Mouse (Mus musculus): ENCODE results near the gene Cdt1. TPM values are rescaled to one million over a fixed set of nuclear protein-coding genes. Genes with fewer than 3 reads are reported as not detected.

Gene Cdt1
- polyA plus RNA-seq (2015; fragmentation: Nextera tagmentation; extraction: Ambion mirVana), result 34.9 and 37.0 TPM in 2 replicates

- peak; percentile 96 for ATAC-seq (ENCODE audit: insufficient read depth, low FRiP score, low read depth)
- Histone ChIP-seq H3K4me3 (replicated peaks) (peak within 1 kb of the TSS; percentile 95), H3K27me3 (replicated peaks) (no peaks in the 10 kb centered on the region), H3K9me3 (no peaks in the 10 kb centered on the region), H3K9ac (peak within 1 kb of the TSS; percentile 91), H3K4me1 (peaks cover 22% of the 10 kb centered on the region), H3K36me3 (peaks cover 33% of the 10 kb centered on the region), H3K27ac (peak within 1 kb of the TSS; percentile 96), H3K4me2 (peak within 1 kb of the TSS; percentile 84)
- WGBS, result under 1% methylated on average over 62 of the region's 62 CpGs
Observed at GRCm38 (mm10) chr8:122567361-122568108, at the start of gene Cdt1. Gene Cdt1 (plus strand): TSS chr8:122568015.

DNA sequence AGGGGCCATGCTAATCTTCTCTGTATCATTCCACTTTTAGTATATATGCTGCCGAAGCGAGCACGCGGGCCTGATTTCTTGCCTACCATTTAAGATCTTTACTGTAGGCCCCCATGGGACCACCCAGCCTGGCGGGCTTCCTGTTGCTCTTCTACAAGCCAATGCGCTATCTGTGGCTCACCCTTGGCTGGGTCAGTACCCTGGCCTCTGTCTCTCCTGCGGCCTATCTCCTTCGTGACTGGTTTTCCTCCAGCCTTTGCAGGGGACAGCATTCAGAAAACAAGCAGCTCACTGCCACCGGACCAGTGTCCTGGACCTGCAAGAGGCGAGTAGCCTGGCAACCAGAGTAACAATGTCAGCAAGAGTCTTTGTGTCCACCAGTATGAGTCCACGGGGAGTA is 47.2 kb upstream of the Cdt1 start:
- H3K27ac ChIP-seq, result peak overlapping the region; percentile 28; the same call in 1 of the 2 replicates

DNA sequence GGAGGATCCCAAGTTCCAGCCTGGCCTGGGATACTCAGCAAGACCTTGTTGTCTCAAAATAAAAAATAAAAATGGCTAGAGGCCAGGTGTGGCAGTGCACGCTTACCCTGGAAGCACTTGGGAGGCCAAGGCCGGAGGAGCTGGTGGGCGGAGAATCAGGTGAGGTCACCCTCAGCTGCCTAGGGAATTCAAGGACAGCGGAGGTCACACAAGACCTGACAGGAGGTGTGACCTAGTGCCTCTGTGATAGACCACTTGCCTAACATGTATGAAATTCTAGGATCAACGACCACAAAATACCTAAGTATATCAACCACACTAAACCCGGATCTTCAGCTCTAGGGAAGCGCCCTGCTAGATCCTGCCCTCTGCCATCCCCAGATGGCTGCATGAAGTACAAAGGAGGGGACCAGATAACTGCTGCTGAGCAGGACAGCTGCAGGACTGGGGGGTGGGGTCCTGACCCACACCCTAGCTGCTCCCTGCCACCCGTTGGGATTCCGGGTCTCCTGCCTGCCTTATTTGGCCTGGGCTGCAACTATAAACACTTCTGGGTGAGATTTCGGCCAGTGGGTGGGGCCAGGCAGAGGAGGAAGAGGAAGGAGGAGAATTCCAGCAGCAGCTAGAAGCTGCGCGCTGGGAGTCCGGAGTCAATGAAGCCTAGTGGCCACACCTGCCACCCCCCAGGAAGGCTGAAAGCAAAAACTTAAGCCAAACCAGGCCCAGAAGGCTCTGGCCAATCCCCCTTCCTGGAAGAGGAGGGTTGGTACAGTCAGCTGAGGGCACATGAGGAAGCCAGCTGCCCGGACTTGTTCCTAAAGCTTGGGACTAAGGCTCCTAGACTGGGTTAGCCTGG is 44.8 kb upstream of the Cdt1 start:
- peak; percentile 24; the same call in 1 of the 2 replicates for ATAC-seq (ENCODE audit: insufficient read depth, low FRiP score, low read depth)
- Histone ChIP-seq H3K27ac (peak overlapping the region; percentile 84), H3K9ac (peak overlapping the region; percentile 0; the same call in 1 of the 2 replicates), H3K27me3 (replicated peaks) (no peaks in the 10 kb centered on the region), H3K4me1 (peaks cover 58% of the 10 kb centered on the region), H3K4me2 (peak overlapping the region; percentile 41), H3K9me3 (no peaks in the 10 kb centered on the region), H3K36me3 (no peaks in the 10 kb centered on the region), H3K4me3 (replicated peaks) (no peak overlapping the region; the same call in 1 of the 2 replicates)
- 36% methylated on average over 14 of the region's 14 CpGs for WGBS

More for the DNA sequence above, 47.2 kb upstream of the Cdt1 start:
- peaks cover 52% of the 10 kb centered on the region for H3K4me1 ChIP-seq
- H3K36me3 ChIP-seq, result no peaks in the 10 kb centered on the region
- WGBS, result 79% methylated on average over 11 of the region's 11 CpGs
- no peaks in the 10 kb centered on the region for H3K9me3 ChIP-seq
- H3K27me3 ChIP-seq (replicated peaks), result no peaks in the 10 kb centered on the region
- no peak for ATAC-seq (ENCODE audit: insufficient read depth, low FRiP score, low read depth)
- no peak overlapping the region for H3K4me2 ChIP-seq
- no peak overlapping the region for H3K9ac ChIP-seq
- H3K4me3 ChIP-seq (replicated peaks), result no peak overlapping the region

- Histone ChIP-seq H3K4me3 (replicated peaks) (no peak overlapping the region), H3K9ac (peak overlapping the region; percentile 0; the same call in 1 of the 2 replicates), H3K27ac (peak overlapping the region; percentile 84), H3K4me2 (peak overlapping the region; percentile 41), H3K36me3 (no peaks in the 10 kb centered on the region), H3K27me3 (replicated peaks) (no peaks in the 10 kb centered on the region), H3K4me1 (peaks cover 50% of the 10 kb centered on the region), H3K9me3 (no peaks in the 10 kb centered on the region)
- ATAC-seq (ENCODE audit: insufficient read depth, low FRiP score, low read depth), result no peak
- WGBS, result 33% methylated on average over 23 of the region's 23 CpGs
Observed at GRCm38 (mm10) chr8:122523652-122524360, 44.0 kb upstream of the Cdt1 start.

GRCm38 (mm10) chr8:122524506-122524905 is 43.3 kb upstream of the Cdt1 start:
- Histone ChIP-seq H3K9me3 (no peaks in the 10 kb centered on the region), H3K27ac (peak overlapping the region; percentile 84), H3K4me2 (no peak overlapping the region), H3K4me1 (peaks cover 46% of the 10 kb centered on the region), H3K36me3 (no peaks in the 10 kb centered on the region), H3K9ac (no peak overlapping the region), H3K27me3 (replicated peaks) (no peaks in the 10 kb centered on the region), H3K4me3 (replicated peaks) (no peak overlapping the region)
- ATAC-seq (ENCODE audit: insufficient read depth, low FRiP score, low read depth), result no peak
- 78% methylated on average over 6 of the region's 6 CpGs for WGBS

DNA sequence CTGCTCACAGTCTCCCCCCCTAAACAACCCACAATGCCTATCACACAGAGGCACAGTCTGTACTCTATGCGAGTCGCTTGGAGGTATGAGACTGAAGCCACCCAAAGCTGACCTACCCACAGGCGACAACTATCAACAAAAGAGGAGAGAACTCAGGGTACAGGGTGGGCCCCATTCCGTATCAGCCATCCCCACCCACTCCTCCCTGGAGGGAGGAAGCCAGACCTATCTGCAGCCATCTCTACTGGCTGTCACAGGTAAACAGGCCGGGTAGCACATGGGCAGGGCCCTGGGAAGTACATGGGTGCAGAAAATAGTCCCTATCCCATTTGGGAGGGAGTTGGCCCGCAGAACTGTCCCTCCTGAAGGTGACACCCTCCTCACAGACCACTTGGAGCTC is 42.8 kb upstream of the Cdt1 start:
- 0 out of 2 replicates have a peak overlapping the region, but pooled peaks have one; percentile 84 for H3K27ac ChIP-seq
- H3K9me3 ChIP-seq, result no peaks in the 10 kb centered on the region
- WGBS, result 56% methylated on average over 6 of the region's 6 CpGs
- no peak overlapping the region for H3K4me2 ChIP-seq
- H3K4me3 ChIP-seq (replicated peaks), result no peak overlapping the region
- H3K27me3 ChIP-seq (replicated peaks), result no peaks in the 10 kb centered on the region
- H3K36me3 ChIP-seq, result no peaks in the 10 kb centered on the region
- peaks cover 46% of the 10 kb centered on the region for H3K4me1 ChIP-seq
- peak; percentile 69; the same call in 1 of the 2 replicates for ATAC-seq (ENCODE audit: insufficient read depth, low FRiP score, low read depth)
- H3K9ac ChIP-seq, result no peak overlapping the region

GRCm38 (mm10) chr8:122526084-122526483 is 41.7 kb upstream of the Cdt1 start:
- Histone ChIP-seq H3K27me3 (replicated peaks) (no peaks in the 10 kb centered on the region), H3K27ac (no peak overlapping the region; the same call in 1 of the 2 replicates), H3K4me1 (peaks cover 46% of the 10 kb centered on the region), H3K9ac (no peak overlapping the region), H3K4me3 (replicated peaks) (no peak overlapping the region), H3K9me3 (no peaks in the 10 kb centered on the region), H3K4me2 (no peak overlapping the region), H3K36me3 (no peaks in the 10 kb centered on the region)
- WGBS, result 61% methylated on average over 3 of the region's 3 CpGs
- ATAC-seq (ENCODE audit: insufficient read depth, low FRiP score, low read depth), result no peak

- Histone ChIP-seq H3K9me3 (no peaks in the 10 kb centered on the region), H3K27ac (peak overlapping the region; percentile 57), H3K4me3 (replicated peaks) (no peak overlapping the region), H3K4me2 (no peak overlapping the region), H3K36me3 (no peaks in the 10 kb centered on the region), H3K9ac (no peak overlapping the region), H3K27me3 (replicated peaks) (no peaks in the 10 kb centered on the region), H3K4me1 (peaks cover 46% of the 10 kb centered on the region)
- 47% methylated on average over 7 of the region's 7 CpGs for WGBS
- ATAC-seq (ENCODE audit: insufficient read depth, low FRiP score, low read depth), result peak; percentile 8; the same call in 1 of the 2 replicates
Observed at GRCm38 (mm10) chr8:122526526-122527170, 41.2 kb upstream of the Cdt1 start.

DNA sequence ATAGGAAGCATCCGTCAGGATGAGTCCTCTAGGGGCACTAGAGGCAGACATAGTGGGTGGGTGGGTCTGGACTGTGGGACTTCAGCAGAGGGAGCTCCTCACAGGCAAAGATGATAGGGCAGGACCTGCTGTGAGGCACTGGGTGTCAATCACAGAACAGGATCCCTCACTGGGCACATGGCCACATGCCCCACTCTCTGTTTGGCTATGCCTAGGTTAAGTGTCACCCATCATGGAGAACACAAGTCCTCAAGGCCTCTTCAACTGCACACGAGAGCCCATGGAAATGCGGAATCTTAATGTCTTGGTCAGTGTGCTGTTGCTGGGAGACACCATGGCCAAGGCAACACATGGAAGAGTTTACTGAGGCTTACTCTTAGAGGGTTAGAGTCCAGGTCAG is 39.9 kb upstream of the Cdt1 start:
- ATAC-seq (ENCODE audit: insufficient read depth, low FRiP score, low read depth), result no peak
- H3K9me3 ChIP-seq, result no peaks in the 10 kb centered on the region
- peaks cover 42% of the 10 kb centered on the region for H3K4me1 ChIP-seq
- H3K27ac ChIP-seq, result no peak overlapping the region
- no peak overlapping the region for H3K4me3 ChIP-seq (replicated peaks)
- H3K9ac ChIP-seq, result no peak overlapping the region
- no peaks in the 10 kb centered on the region for H3K27me3 ChIP-seq (replicated peaks)
- H3K36me3 ChIP-seq, result no peaks in the 10 kb centered on the region
- WGBS, result 90% methylated on average over 3 of the region's 3 CpGs
- H3K4me2 ChIP-seq, result no peak overlapping the region

DNA sequence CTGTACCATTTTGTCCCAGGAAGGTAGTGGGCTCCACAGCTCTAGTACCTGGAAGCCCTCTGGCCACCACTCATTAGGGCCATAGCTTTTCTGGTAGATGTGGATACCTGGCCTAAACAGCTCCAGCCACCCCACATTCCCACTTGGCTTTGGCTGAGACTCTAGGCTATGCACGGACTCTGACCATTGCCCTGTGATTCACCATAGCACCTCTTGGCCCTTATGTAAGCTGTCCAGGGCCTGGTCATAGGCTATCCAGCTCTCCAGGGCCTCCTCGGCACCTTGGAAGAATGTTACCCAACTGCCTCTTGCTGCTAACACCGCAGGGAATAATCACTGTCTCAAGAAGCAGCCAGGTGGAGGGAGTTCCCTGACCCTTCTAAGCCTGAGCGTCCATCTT is 38.7 kb upstream of the Cdt1 start:
- WGBS, result 84% methylated on average over 4 of the region's 4 CpGs
- ATAC-seq (ENCODE audit: insufficient read depth, low FRiP score, low read depth), result no peak
- Histone ChIP-seq H3K4me3 (replicated peaks) (no peak overlapping the region), H3K27me3 (replicated peaks) (no peaks in the 10 kb centered on the region), H3K36me3 (no peaks in the 10 kb centered on the region), H3K27ac (no peak overlapping the region), H3K4me1 (peaks cover 29% of the 10 kb centered on the region), H3K9me3 (no peaks in the 10 kb centered on the region), H3K4me2 (no peak overlapping the region), H3K9ac (no peak overlapping the region)

DNA sequence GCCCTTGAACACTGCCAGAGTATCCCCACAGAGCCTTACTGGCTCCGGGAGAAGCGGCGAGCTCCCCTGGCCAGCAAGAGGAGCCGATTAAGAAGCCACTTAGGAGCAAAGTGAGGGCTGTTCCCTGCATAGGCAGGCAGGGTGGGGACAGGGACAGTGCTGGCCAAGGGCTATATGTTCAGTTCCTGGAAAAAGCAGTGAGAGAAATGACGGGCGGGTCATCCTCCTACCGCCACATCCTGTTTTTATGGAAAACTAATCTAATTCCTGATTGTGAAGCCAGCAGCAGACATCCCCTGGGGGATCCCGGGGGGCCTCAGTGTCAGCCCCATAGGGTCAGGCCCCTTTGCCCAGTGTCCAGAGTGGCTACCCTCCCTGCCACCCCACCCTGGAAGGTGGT is 36.5 kb upstream of the Cdt1 start:
- ATAC-seq (ENCODE audit: insufficient read depth, low FRiP score, low read depth), result no peak
- no peaks in the 10 kb centered on the region for H3K27me3 ChIP-seq (replicated peaks)
- no peak overlapping the region; the same call in 1 of the 2 replicates for H3K27ac ChIP-seq
- no peaks in the 10 kb centered on the region for H3K9me3 ChIP-seq
- no peak overlapping the region for H3K4me3 ChIP-seq (replicated peaks)
- H3K9ac ChIP-seq, result no peak overlapping the region
- WGBS, result 76% methylated on average over 8 of the region's 8 CpGs
- H3K4me1 ChIP-seq, result peaks cover 12% of the 10 kb centered on the region; the same call in 1 of the 2 replicates
- H3K4me2 ChIP-seq, result no peak overlapping the region
- no peaks in the 10 kb centered on the region for H3K36me3 ChIP-seq
